Mouse (Mus musculus): ENCODE results near the gene Dpf3.
A peak's percentile ranks its signal among the peaks of the same experiment; 100 is the strongest.

Dpf3 gene

DNA sequence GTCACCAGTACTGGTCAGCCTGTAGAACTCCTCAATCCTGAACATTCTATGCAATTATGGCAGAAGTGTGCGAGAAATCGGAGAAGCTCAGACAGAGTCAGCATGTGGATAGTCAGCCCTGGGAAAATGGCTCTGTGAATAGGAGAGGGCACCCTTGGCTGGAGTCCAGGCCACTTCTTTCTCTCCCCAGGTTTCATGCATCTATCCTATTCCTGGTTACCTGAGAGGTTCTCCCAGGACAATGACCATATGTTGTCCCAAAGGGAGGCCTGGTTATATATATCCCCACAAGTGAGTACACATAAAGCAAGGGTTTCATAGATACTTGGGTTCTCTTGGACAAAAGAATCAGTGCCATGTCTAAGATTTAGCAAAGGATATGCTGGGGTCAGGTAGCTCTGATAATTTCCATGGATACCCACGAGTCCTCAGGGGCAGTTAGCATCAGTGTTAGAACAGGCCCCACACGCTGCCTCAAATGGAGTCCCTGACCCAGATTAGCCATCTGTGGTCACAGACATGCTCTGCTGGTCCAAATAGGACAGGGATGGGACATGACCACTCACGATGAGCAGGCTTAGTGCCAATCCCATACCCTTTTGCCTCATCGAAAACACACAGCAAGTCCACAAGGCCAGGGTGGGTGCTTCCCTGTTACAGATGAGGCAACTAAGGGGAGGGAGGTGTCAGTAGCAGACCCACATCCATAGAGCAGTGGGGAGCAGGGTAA lies 203.8 kb downstream of the Dpf3 start:
- peak; percentile 82 to 87 for DNase-seq

GRCm38 (mm10) chr12:83277537-83278441 lies 209.7 kb downstream of the Dpf3 start:
- peak; percentile 92 to 93 for DNase-seq

DNA sequence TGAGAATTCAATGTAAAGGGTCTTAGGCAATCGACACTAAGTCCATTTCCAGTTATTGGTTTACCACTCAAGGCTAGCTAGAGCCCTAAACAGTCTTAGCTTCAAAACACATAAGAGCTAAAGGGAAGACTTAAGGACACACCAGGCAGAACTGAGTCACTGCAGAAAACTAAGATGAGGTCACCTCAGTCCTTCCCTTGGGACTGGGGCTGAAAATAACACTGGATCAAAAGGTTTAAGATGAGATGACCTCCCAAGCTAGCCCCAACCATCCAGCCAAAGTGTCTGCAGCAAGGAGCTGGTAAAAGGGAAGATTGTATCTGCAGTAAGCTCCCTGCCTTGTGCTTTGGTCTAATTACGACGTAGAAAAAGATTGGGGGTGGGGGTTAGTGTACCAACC lies 216.3 kb downstream of the Dpf3 start:
- DNase-seq: no peak

- DNase-seq: peak; percentile 85 to 89
These were observed 219.0 kb downstream of the Dpf3 start for GRCm38 (mm10) chr12:83268504-83268922.

DNA sequence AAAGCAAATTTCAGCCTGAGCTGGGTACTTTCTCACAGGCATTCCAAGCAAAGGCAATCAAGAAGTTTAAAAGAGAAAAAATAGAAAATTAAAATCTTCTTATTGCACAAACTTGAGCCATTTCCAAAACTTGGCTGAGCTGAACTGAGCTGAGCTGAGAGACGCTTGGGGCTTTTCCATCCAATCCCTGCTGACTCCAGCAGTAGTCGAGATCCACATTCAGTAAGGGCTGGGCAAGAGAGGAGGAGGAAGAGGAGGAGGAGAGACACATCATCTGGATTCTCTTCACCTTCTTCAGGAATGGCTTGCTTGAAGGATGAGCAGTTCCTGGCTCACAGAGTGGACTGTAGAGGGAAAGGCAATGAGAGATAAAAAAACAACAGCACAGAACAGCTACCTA lies 227.0 kb downstream of the Dpf3 start:
- DNase-seq: peak in 1 of 2 experiments; percentile 10

DNA sequence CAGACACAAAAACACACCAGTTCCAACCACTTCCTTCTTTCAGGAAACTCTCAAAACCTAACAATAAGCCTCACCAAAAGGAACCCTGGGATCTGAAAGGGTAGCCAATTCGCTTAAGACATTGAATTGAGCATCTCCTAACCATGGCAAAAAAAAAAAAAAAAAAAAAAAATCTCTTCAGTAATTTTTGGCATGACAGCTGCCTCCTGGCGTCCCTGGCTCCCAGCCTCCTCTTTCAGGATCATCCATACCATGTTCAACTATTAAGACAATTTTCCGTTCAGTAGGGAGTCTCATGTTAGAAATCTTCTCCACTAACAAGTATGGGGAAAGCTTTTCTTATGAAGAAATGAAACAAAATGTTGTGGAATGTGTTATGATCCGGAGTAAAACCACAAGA lies 233.1 kb downstream of the Dpf3 start:
- DNase-seq: peak; percentile 47 to 61

GRCm38 (mm10) chr12:83249066-83249465 lies 238.4 kb downstream of the Dpf3 start:
- DNase-seq: peak; percentile 52 to 63

DNA sequence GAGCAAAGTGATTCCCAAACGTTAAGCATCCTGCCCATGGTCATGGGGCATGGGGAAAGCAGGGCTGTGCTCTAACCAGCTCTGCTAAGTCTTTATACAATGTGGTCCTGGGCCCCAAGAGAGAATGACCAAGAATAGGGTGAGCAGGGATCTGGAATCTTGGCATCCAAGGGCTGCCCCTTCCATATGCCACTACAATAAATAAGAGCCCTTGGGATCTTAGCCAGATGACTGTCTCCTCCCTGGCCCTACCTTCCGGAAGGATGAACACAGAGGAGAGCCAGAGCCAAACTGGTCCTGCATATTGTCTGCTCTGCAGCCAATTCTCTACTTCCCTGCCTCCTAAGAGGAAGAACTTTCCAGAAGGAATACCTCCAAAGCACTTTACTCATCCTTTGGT lies 238.9 kb downstream of the Dpf3 start:
- DNase-seq: peak; percentile 80 to 83

GRCm38 (mm10) chr12:83247669-83248068 lies 239.8 kb downstream of the Dpf3 start:
- peak; percentile 49 to 56 for DNase-seq

- peak; percentile 64 to 67 for DNase-seq
These were observed 246.5 kb downstream of the Dpf3 start for GRCm38 (mm10) chr12:83241022-83241421.

DNA sequence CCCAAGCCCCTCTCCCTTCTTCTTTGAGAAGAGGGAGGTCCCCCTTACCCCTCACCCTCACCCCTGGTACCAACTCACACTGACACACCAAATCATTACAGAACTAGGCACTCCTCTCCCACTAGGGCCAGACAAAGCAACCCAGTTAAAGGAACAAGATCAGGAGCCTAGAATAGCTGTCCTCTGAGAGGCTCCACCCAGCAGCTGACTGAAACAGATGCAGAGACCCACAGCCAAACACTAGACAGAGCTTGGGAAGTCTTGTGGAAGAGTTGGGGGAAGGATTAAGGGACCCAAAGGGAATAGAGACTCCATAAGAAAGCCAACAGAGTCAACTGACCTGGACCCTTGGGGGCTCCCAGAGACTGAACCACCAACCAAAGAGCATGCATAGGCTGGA lies 246.9 kb downstream of the Dpf3 start:
- DNase-seq: no peak

GRCm38 (mm10) chr12:83235781-83236180 lies 251.7 kb downstream of the Dpf3 start:
- DNase-seq: peak; percentile 30 to 61

GRCm38 (mm10) chr12:83234981-83235380 lies 252.5 kb downstream of the Dpf3 start:
- no peak for DNase-seq

GRCm38 (mm10) chr12:83233651-83234050 lies 253.9 kb downstream of the Dpf3 start:
- DNase-seq: no peak

GRCm38 (mm10) chr12:83232916-83233315 lies 254.6 kb downstream of the Dpf3 start:
- DNase-seq: peak; percentile 55 to 69

- no peak for DNase-seq
These were observed 256.3 kb downstream of the Dpf3 start for GRCm38 (mm10) chr12:83231258-83231657.

GRCm38 (mm10) chr12:83229683-83230082 lies 257.8 kb downstream of the Dpf3 start:
- DNase-seq: no peak

DNA sequence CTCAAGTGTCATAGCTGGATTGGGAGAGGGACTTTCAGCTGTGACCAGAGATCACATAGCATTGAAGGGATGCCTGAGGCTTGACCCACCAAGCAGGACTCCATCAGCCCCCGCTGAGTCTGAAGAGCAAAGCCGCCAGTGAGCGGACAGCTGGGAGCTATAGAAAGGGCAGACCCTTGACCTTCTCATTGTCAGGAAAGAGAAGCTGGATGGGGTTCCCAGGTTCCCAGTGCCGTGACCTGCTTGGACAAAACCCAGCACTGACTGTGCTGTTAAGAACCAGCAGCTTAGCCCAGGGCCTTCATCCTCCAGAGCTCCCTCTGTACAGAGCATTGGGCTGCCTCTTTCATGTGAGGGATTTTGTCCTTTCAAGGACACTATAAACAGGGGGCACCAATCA lies 260.5 kb downstream of the Dpf3 start:
- DNase-seq: peak in 1 of 2 experiments; percentile 22

GRCm38 (mm10) chr12:83220964-83221363 lies 266.6 kb downstream of the Dpf3 start:
- no peak for DNase-seq

GRCm38 (mm10) chr12:83213879-83214341 lies 273.6 kb downstream of the Dpf3 start:
- DNase-seq: peak; percentile 50 to 56

DNA sequence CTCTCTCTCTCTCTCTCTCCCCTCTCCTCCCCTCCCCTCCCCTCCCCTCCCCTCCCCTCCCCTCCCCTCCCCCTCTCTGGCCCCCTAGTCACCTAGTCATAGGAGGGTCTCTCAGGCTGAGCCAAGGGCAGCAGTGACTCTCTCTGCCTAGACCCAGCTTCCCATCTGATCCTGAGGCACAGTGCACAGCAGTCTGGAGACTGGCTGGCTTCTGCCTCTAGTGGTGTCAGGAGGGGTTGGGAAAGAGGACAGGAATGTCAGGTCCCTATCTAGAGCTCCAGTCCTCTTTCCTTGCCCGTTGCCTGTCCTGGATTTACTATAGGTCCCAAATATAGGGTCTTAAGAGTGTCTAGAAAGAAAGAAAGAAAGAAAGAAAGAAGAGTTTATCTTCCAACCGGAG lies 275.5 kb downstream of the Dpf3 start:
- no peak for DNase-seq

GRCm38 (mm10) chr12:83211146-83211822 lies 276.2 kb downstream of the Dpf3 start:
- DNase-seq: peak; percentile 49 to 56

- peak; percentile 75 to 76 for DNase-seq
These were observed 276.8 kb downstream of the Dpf3 start for GRCm38 (mm10) chr12:83210735-83211134.

Data from cerebellum, postnatal 25 days (tissue).